Mouse (Mus musculus) hindbrain, postnatal 0 days (tissue): ENCODE data around the gene Bcam. TPM values are rescaled to one million over a fixed set of nuclear protein-coding genes. Genes with fewer than 3 reads are reported as not detected.

ENCODE experiments used
- ATAC-seq: fragments of 200-750 bp; cut with Nextera tagmentation; 2 replicates; pipeline ENCODE4 v1.8.0; 2017; ENCODE audit warnings: mild to moderate bottlenecking, moderate TSS enrichment, moderate library complexity
- DNase-seq: peaks from one replicate; pipeline ENCODE4 v3.0.0-alpha.2; 2015; ENCODE audit warnings: low spot score
- H3K27ac ChIP-seq: fragments of 300-500 bp; sonication (generic); 2 replicates; pipeline ENCODE4 v1.5.1; 2014; ENCODE audit warnings: mild to moderate bottlenecking
- H3K27me3 ChIP-seq: fragments of 300-500 bp; sonication (generic); 2 replicates; pipeline ENCODE4 v1.6.1; 2014; ENCODE audit warnings: low read length, mixed read lengths; ENCODE audit not compliant: insufficient read depth
- H3K36me3 ChIP-seq: fragments of 300-500 bp; sonication (generic); 2 replicates; pipeline ENCODE4 v1.6.1; 2014; ENCODE audit warnings: low read length, mixed read lengths; ENCODE audit not compliant: insufficient read depth
- H3K4me1 ChIP-seq: fragments of 300-500 bp; sonication (generic); 2 replicates; pipeline ENCODE4 v1.6.1; 2014; ENCODE audit warnings: antibody characterized with exemption, low read length, mixed read lengths; ENCODE audit not compliant: insufficient read depth
- H3K4me2 ChIP-seq: fragments of 300-500 bp; sonication (generic); 2 replicates; pipeline ENCODE4 v1.6.1; 2014; ENCODE audit warnings: low read depth, mild to moderate bottlenecking, low read length, moderate library complexity, mixed read lengths
- H3K4me3 ChIP-seq: fragments of 300-500 bp; sonication (generic); 2 replicates; pipeline ENCODE4 v1.5.1; 2014; ENCODE audit warnings: low read length
- H3K9ac ChIP-seq: fragments of 300-500 bp; sonication (generic); replicated peaks from 2 replicates; pipeline ENCODE4 v1.6.1; 2014; ENCODE audit warnings: mild to moderate bottlenecking, low read length, moderate library complexity, mixed read lengths
- H3K9me3 ChIP-seq: fragments of 300-500 bp; sonication (generic); 2 replicates; pipeline ENCODE4 v1.6.1; 2016; ENCODE audit warnings: low read length, mixed read lengths
- CTCF ChIP-seq: IDR thresholded peaks from 2 replicates; pipeline ENCODE4 v1.5.1; 2016; ENCODE audit warnings: antibody characterized with exemption, control low read depth, low read depth
- whole genome bisulfite sequencing: fragments of 180-500 bp; shearing (Covaris S2); extraction: QIAGEN DNeasy Blood & Tissue Kit; methylation state at CpG from one replicate; pipeline ENCODE4 v1.1.7; 2014; 5-methylcytosine and 5-hydroxymethylcytosine counted together
- polyA plus RNA-seq: library from polyadenylated mRNA; unstranded; fragments of >200 nt; fragmentation: Nextera tagmentation; extraction: Ambion mirVana; gene quantifications from 2 replicates; pipeline ENCODE4 v1.2.1, GENCODE M21; 2015
- total RNA-seq: library from RNA; depleted of rRNA; stranded (reverse); fragments of >200 nt; gene quantifications from 2 replicates; pipeline ENCODE4 v1.2.3, GENCODE M21; 2014

Gene Bcam
- total and polyA plus RNA-seq, 2 experiments from 2014 or later = 29.0 to 50.7 TPM

- H3K36me3 ChIP-seq = no peaks in the 10 kb centered on the region
- H3K9me3 ChIP-seq = no peaks in the 10 kb centered on the region
- peak; percentile 98 for DNase-seq
- peaks cover 25% of the 10 kb centered on the region for H3K4me1 ChIP-seq
- H3K27ac ChIP-seq = peak overlapping the region; percentile 89
- peak overlapping the region; percentile 84 for H3K9ac ChIP-seq
- peak overlapping the region; percentile 91 for H3K4me2 ChIP-seq
- TF ChIP-seq CTCF = peak; percentile 87
- peak overlapping the region; percentile 84 for H3K4me3 ChIP-seq
- H3K27me3 ChIP-seq = no peaks in the 10 kb centered on the region
- peak; percentile 93 for ATAC-seq
- under 1% methylated on average over 44 of the region's 46 CpGs for WGBS
These were observed 21.2 kb downstream of the Bcam start for GRCm38 (mm10) chr7:19749389-19750216.

- Histone ChIP-seq H3K9ac (peak overlapping the region; percentile 84), H3K36me3 (no peaks in the 10 kb centered on the region), H3K27me3 (no peaks in the 10 kb centered on the region), H3K9me3 (no peaks in the 10 kb centered on the region), H3K4me2 (peak overlapping the region; percentile 91), H3K4me1 (peaks cover 25% of the 10 kb centered on the region), H3K27ac (peak overlapping the region; percentile 89), H3K4me3 (peak overlapping the region; percentile 84)
- TF ChIP-seq CTCF = no peak
- DNase-seq (peak; percentile 27), ATAC-seq (peak; percentile 14)
- under 1% methylated on average over 31 of the region's 32 CpGs for WGBS
These were observed 22.3 kb downstream of the Bcam start for GRCm38 (mm10) chr7:19748219-19749195.

GRCm38 (mm10) chr7:19747420-19748218 lies 23.2 kb downstream of the Bcam start:
- H3K4me3 ChIP-seq = peak overlapping the region; percentile 84
- DNase-seq = no peak
- no peak for ATAC-seq
- H3K27ac ChIP-seq = no peak overlapping the region
- WGBS = 10% methylated on average over 25 of the region's 25 CpGs
- TF ChIP-seq CTCF = no peak
- H3K4me1 ChIP-seq = peaks cover 25% of the 10 kb centered on the region
- no peaks in the 10 kb centered on the region for H3K36me3 ChIP-seq
- no peaks in the 10 kb centered on the region for H3K27me3 ChIP-seq
- peak overlapping the region; percentile 84; the same call in 1 of the 2 replicates for H3K9ac ChIP-seq
- H3K4me2 ChIP-seq = peak overlapping the region; percentile 91
- H3K9me3 ChIP-seq = no peaks in the 10 kb centered on the region

- Histone ChIP-seq H3K36me3 (no peaks in the 10 kb centered on the region), H3K4me3 (no peak overlapping the region), H3K4me1 (peaks cover 25% of the 10 kb centered on the region), H3K27ac (peak overlapping the region; percentile 26; the same call in 1 of the 2 replicates), H3K4me2 (peak overlapping the region; percentile 91), H3K27me3 (no peaks in the 10 kb centered on the region), H3K9me3 (no peaks in the 10 kb centered on the region), H3K9ac (no peak overlapping the region)
- ATAC-seq (no peak), DNase-seq (peak; percentile 48)
- WGBS = 28% methylated on average over 6 of the region's 6 CpGs
- TF ChIP-seq CTCF = no peak
These were observed 24.2 kb downstream of the Bcam start for GRCm38 (mm10) chr7:19746426-19747201.

GRCm38 (mm10) chr7:19745971-19746370 lies 24.8 kb downstream of the Bcam start:
- WGBS = 77% methylated on average over 9 of the region's 10 CpGs
- no peak for ATAC-seq
- H3K4me1 ChIP-seq = peaks cover 25% of the 10 kb centered on the region
- H3K27me3 ChIP-seq = no peaks in the 10 kb centered on the region
- no peak overlapping the region for H3K4me2 ChIP-seq
- no peak overlapping the region for H3K4me3 ChIP-seq
- H3K27ac ChIP-seq = no peak overlapping the region
- no peaks in the 10 kb centered on the region for H3K36me3 ChIP-seq
- TF ChIP-seq CTCF = no peak
- DNase-seq = no peak
- H3K9me3 ChIP-seq = no peaks in the 10 kb centered on the region
- no peak overlapping the region for H3K9ac ChIP-seq
